Mouse (Mus musculus): ENCODE data around the gene Trpc4.
A peak's percentile ranks its signal among the peaks of the same experiment; 100 is the strongest.

Trpc4 gene

DNA sequence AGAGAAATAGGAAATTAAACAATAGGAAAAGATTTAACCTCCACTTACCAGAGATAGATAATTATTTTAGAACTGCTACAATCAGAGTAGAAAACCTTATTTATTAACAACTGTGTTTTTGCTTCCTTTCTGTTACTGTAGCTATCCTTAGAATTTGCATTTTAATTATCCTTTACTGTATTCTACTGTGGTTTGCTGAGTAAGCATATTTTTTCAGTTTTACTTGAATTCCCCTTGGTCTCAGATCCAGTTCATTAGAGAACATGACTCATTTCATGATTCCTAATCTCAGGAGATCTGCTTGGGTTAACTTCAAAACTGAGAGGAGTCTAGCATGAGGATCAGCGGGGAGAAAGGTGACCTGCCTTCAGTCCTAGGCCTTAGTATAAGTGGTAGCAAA, 111.1 kb downstream of the Trpc4 start:
- no peak for DNase-seq (ENCODE audit: low spot score in 2 of 2)

DNA sequence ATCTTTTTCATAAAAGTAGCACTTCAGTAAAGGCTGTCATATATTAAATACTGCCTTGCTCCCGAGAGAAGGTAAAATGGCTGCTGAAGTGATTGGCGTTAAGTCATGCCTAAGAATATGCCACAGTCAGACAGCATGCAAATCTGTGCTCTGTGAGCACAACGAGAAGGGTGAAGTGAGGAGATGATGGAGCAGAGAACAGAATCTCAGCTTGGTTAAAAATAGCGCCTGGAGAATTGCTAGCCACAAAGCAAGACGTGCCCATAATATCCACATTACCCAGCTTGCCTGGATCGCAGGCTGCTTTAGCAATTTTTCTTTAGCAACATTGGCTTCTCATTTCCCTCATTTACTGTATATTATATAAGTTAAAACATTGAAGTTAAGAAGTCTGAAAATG, 113.3 kb downstream of the Trpc4 start:
- DNase-seq (ENCODE audit: low spot score in 2 of 2): no peak

DNA sequence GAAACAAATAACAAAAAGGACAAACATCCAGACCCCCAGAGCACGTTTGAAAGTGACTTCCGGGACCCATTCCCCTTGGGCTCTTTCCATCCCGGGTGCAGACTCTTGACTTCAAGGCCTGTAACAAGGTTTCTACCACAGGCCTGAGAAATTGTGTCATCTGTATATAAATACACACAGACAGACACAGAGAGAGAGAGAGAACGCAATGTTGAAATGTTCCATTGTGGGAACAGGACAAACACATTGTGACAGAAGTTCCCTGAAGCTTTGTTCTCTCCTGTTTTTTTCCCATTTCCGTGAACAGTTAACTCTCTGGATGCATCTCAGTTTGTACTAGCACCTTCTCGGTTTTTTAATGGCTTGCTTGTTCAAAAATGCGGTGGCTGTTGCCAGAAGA, 118.8 kb downstream of the Trpc4 start:
- no peak for DNase-seq (ENCODE audit: low spot score in 2 of 2)

DNA sequence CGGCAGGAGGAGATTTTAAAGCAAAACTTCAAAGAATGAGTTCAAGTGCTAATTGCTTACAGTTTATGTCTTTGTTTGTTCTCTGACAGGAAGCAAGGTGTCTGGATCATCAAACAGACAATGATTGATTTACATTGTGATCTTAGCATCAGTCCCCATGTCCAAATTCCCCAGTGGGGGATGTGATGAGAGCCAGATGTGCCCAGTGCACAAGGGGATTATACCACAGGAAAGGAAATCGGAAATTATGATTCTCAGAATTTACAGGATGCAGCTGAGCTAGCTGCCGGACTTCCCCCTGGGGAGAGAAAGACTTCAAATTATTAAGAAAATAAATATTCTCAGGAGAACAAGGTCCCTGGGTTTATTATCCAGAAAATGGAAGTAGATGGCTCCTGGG, 133.9 kb downstream of the Trpc4 start:
- no peak for DNase-seq (ENCODE audit: low spot score in 2 of 2)

DNA sequence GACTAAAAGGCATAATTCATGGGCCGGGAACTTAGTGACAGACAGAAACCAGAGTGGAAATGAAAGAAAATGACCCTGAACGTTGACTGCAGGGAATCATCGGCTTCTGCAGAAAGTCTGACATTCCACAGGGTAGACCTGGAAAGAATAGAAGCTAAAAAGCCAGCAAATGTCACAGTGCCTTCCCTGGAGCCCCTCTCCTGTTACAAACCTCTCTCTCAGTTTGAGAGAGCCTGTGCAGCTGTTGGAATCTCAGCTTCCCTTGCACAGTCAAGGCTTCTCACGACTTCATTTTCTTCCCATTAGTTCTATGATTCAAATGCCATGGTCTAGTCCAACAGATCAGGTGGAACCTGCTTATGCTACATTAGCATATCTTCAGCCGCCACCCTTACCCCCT, 154.8 kb downstream of the Trpc4 start:
- no peak for DNase-seq (ENCODE audit: low spot score in 2 of 2)

DNA sequence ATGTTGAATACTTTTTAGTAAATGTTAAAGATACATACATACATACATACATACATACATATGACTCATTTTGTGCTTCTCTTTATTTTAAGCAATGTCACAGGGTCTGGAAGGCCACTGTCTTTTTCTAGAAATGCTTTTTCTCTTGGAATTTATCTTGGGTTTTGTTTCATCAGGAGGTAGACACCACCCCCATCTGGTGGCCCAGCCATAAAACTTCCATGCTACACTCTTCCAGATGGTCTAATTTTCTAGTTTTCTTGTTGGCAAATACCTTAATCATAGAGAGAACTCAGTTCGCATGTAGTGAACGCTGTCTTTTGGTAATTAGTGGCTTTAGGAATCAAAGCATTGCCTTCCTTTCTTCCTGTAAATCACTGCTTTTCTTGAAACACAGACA, 158.2 kb downstream of the Trpc4 start:
- no peak for DNase-seq (ENCODE audit: low spot score in 2 of 2)

DNA sequence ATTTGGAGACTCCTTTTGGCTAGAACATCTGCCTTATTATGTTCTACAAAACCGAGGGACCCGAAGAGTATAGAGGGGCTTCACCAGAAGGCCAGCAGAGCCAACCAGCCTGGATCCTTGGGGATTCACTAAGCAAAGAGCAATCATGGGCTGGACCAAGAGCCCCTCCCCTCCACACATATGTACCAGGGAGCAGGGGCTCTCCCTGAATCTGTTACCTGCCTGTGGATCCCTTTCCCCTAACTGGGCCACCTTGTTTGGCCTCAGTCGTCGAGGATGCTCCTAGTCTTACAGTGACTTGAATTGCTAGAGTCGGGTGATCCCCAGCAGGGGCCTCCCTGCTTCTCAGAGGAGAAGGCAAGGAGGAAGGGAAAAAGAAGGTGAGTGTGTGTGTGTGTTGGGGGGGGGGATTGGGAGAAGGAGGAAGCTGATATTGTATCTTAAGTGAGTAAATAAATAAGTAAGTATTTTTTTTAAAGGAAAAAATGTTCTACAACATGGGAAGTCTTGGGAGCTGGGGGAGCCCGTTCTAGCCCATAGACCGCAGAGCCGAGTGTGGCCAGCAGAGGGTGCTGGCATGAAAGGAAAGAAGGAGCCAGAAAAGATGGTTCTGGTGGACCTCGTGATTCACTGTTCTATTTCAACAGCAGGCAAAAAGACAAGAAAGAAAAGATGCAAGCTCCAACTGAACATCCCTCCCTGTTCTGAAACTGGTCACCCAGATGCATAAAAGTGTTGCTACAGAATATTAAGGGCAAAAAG, 197.2 kb downstream of the Trpc4 start:
- DNase-seq (ENCODE audit: low spot score in 2 of 2): peak; percentile 43 to 65

DNA sequence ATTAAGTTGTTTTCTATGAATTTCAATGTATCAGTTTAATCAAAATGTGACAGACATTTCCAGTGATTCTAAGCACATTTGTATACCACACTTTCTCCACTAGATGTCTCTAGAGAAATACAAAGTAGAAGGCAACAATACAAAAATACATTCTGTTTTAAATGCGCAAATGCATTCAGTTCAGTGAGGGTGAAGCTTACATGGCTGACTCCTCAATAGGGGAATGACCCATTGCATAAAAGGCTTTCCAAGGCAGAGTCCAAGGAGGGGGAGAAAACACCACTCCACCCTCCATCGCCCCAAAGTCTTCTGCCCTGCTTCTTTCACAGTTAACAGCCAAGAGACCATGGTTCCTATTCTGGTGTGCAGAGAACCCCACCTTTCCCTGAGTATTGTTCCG, 201.7 kb downstream of the Trpc4 start:
- DNase-seq (ENCODE audit: low spot score in 2 of 2): no peak

DNA sequence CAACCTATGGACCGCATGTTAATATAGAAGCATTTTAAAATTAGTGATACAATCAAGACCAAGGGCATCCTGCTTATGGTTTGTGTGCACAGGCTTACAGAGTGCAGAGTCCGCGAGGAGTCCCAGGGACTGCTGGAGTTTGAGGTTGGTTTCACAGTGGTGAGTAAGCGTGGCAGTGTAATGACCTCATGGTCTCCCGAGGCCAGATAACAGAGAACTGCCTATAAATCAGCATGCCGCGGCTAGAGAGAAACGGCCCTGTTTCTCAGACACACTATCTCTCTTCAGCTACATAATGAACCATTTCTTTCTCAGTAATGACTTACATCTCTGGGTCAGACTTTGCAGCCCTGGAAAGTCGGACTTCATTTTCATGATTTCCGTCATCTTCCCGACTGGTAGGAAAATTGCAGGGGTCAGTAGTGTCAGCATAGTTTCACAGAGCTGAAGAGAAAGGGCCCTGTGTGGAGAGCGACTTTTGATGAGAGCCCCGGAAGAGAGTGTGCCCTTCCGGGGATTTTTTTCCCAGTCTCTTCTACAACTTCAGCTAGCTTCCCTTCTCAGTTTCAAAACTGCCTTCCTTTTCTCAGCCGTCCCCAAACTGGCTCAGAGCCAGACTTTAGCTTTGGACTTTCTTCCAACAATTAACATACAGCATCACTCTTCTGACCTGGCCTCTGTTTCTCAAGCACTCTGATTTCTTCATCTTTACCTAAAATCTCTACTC, 202.8 kb downstream of the Trpc4 start:
- peak; percentile 11 to 25 for DNase-seq (ENCODE audit: low spot score in 2 of 2)

DNA sequence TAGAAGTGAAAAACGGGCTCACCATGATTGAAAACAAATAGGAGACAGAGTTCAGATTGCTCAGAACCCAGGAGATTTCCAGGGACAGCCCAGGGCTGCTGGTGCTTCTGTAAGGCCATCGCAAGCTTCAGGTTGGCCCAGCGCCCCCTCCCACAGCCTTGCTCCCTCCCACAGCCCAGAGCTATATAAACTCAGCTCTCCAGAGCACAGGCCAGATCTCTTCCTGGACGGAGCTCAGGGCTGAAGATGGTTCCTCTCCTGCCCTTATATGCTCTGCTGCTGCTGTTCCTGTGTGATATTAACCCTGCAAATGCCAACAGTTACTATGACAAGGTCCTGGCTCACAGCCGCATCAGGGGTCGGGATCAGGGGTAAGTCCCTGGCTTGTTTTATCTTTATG, 205.1 kb downstream of the Trpc4 start, which contains the start of gene Postn:
Gene Postn (plus strand): TSS at position 213 of the 400 bp plus-strand sequence.
- DNase-seq (ENCODE audit: low spot score in 2 of 2): no peak

DNA sequence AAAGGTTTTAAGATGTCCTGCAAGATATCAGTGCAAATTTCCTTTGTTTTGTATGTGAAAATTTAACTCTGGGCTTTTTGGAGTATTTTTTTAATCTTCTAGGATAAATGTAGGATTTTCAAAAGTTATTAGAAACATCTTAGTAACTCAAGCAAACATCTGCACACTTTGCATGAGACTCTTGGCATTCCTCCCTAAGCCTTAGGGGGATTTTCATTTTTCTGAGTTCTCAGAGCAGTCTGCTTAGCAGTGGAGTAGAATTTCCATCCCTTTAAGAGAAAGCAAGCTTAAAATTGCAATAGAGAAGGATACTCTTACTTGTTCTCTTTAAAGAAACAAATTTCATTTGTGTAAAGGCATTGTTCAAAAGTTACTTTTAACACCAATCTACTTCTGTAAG, 205.8 kb downstream of the Trpc4 start:
- DNase-seq (ENCODE audit: low spot score in 2 of 2): no peak
